Mouse (Mus musculus) neural tube, embryonic 14.5 days (tissue): ENCODE results near the gene Cabp1. TPM values are rescaled to one million over a fixed set of nuclear protein-coding genes. Genes with fewer than 3 reads are reported as not detected.

Experiments used
- ATAC-seq: fragments of 200-750 bp; cut with Nextera tagmentation; 2 replicates; pipeline ENCODE4 v1.8.0; 2017; ENCODE audit warnings: low read depth, mild to moderate bottlenecking, moderate TSS enrichment, moderate library complexity
- H3K27ac ChIP-seq: fragments of 300-500 bp; sonication (generic); 2 replicates; pipeline ENCODE4 v1.5.1; 2014; ENCODE audit warnings: low read depth, mild to moderate bottlenecking, control low read depth, low read length, moderate library complexity, mixed read lengths
- H3K27me3 ChIP-seq: fragments of 300-500 bp; sonication (generic); 2 replicates; pipeline ENCODE4 v1.6.1; 2014; ENCODE audit warnings: low read length; ENCODE audit not compliant: control insufficient read depth, insufficient read depth
- H3K36me3 ChIP-seq: fragments of 300-500 bp; sonication (generic); 2 replicates; pipeline ENCODE4 v1.6.1; 2014; ENCODE audit warnings: low read length, mixed read lengths; ENCODE audit not compliant: control insufficient read depth, insufficient read depth
- H3K4me1 ChIP-seq: fragments of 300-500 bp; sonication (generic); 2 replicates; pipeline ENCODE4 v1.6.1; 2014; ENCODE audit warnings: low read length; ENCODE audit not compliant: control insufficient read depth, insufficient read depth
- H3K4me2 ChIP-seq: fragments of 300-500 bp; sonication (generic); 2 replicates; pipeline ENCODE4 v1.6.1; 2014; ENCODE audit warnings: mild to moderate bottlenecking, low read depth, low read length, control low read depth
- H3K4me3 ChIP-seq: fragments of 300-500 bp; sonication (generic); 2 replicates; pipeline ENCODE4 v1.5.1; 2014; ENCODE audit warnings: low read depth, low read length, control low read depth, mixed read lengths
- H3K9ac ChIP-seq: fragments of 300-500 bp; sonication (generic); replicated peaks from 2 replicates; pipeline ENCODE4 v1.6.1; 2014; ENCODE audit warnings: low read depth, mild to moderate bottlenecking, control low read depth, low read length, mixed read lengths
- H3K9me3 ChIP-seq: fragments of 300-500 bp; sonication (generic); 2 replicates; pipeline ENCODE4 v1.6.1; 2016; ENCODE audit warnings: low read length; ENCODE audit not compliant: control insufficient read depth
- WGBS: fragments of 180-500 bp; shearing (Covaris S2); extraction: QIAGEN DNeasy Blood & Tissue Kit; methylation state at CpG from one replicate; pipeline ENCODE4 v1.1.7; 2014; 5-methylcytosine and 5-hydroxymethylcytosine counted together
- polyA plus RNA-seq: library from polyadenylated mRNA; unstranded; fragments of >200 nt; fragmentation: Nextera tagmentation; extraction: Ambion mirVana; gene quantifications from 2 replicates; pipeline ENCODE4 v1.2.1, GENCODE M21; 2014

Cabp1 gene
- polyA plus RNA-seq, 1 experiment from 2014 or later: 28.1 TPM

GRCm38 (mm10) chr5:115212861-115213260 lies 18.7 kb upstream of the Cabp1 start:
- Histone ChIP-seq H3K4me3 (no peak overlapping the region), H3K27me3 (no peaks in the 10 kb centered on the region), H3K27ac (no peak overlapping the region), H3K9me3 (no peaks in the 10 kb centered on the region), H3K4me2 (no peak overlapping the region), H3K4me1 (0 out of 2 replicates have a peak, but pooled peaks cover 4% of the 10 kb centered on the region), H3K9ac (no peak overlapping the region), H3K36me3 (no peaks in the 10 kb centered on the region)
- ATAC-seq: no peak
- 59% methylated on average over 4 of the region's 4 CpGs for WGBS

GRCm38 (mm10) chr5:115212451-115212850 lies 18.3 kb upstream of the Cabp1 start:
- H3K27ac ChIP-seq: no peak overlapping the region
- H3K4me1 ChIP-seq: 0 out of 2 replicates have a peak, but pooled peaks cover 4% of the 10 kb centered on the region
- ATAC-seq: no peak
- no peak overlapping the region for H3K4me2 ChIP-seq
- no peaks in the 10 kb centered on the region for H3K27me3 ChIP-seq
- WGBS: 67% methylated on average over 9 of the region's 9 CpGs
- H3K4me3 ChIP-seq: no peak overlapping the region
- no peaks in the 10 kb centered on the region for H3K9me3 ChIP-seq
- no peak overlapping the region for H3K9ac ChIP-seq
- H3K36me3 ChIP-seq: no peaks in the 10 kb centered on the region

DNA sequence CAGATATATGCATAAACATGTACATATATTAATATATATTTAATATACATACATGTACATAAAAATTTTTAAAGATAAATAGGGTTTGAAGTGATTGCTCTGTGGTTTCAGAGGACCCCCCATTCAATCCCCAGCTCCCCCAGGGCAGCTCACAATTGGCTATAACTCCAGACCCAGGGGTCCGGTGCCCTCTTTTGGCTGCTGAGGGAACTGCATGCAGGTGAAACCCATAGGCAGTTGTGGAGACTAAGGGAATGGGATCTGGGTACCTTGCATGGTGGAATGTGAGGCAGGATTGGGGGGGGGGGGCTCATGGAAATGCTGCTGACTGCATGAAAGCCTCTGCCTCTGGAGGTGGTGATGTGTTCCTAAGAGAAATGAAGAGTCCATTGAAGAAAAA lies 16.2 kb upstream of the Cabp1 start:
- Histone ChIP-seq H3K4me3 (no peak overlapping the region), H3K9ac (no peak overlapping the region), H3K9me3 (no peaks in the 10 kb centered on the region), H3K4me1 (0 out of 2 replicates have a peak, but pooled peaks cover 3% of the 10 kb centered on the region), H3K27me3 (no peaks in the 10 kb centered on the region), H3K4me2 (no peak overlapping the region), H3K36me3 (no peaks in the 10 kb centered on the region), H3K27ac (no peak overlapping the region)
- ATAC-seq: no peak
- WGBS: 9% methylated on average over 1 of the region's 1 CpGs

DNA sequence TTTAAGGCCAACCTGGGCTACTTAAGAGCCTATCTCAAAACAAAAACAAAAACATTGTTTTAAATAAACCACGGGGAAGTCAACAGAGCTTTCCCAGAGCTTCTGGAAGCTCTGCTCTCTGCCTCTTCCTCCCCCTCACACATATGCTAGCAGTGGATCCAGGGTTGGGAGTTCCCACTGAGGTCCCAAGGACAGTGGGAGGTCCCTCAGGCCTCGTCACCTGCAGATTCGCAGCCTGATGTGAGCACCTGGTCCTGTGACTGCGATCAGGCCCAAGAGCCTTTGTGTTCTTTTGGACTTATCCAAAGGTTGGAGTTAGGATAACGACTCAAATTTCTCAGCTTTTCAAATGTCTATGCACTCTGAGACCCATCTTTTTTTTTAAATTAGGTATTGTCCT lies 14.4 kb upstream of the Cabp1 start:
- no peaks in the 10 kb centered on the region for H3K27me3 ChIP-seq
- WGBS: 65% methylated on average over 5 of the region's 5 CpGs
- no peak for ATAC-seq

GRCm38 (mm10) chr5:115207892-115208291 lies 13.7 kb upstream of the Cabp1 start:
- no peak overlapping the region for H3K9ac ChIP-seq
- H3K4me1 ChIP-seq: peaks cover 10% of the 10 kb centered on the region; the same call in 1 of the 2 replicates
- H3K9me3 ChIP-seq: no peaks in the 10 kb centered on the region
- WGBS: 15% methylated on average over 9 of the region's 16 CpGs
- no peak overlapping the region for H3K4me2 ChIP-seq
- no peak overlapping the region for H3K4me3 ChIP-seq
- no peaks in the 10 kb centered on the region for H3K36me3 ChIP-seq
- H3K27me3 ChIP-seq: no peaks in the 10 kb centered on the region
- 0 out of 2 replicates have a peak overlapping the region, but pooled peaks have one; percentile 16 for H3K27ac ChIP-seq
- ATAC-seq: no peak

More for the DNA sequence above, 14.4 kb upstream of the Cabp1 start:
- H3K4me2 ChIP-seq: no peak overlapping the region
- no peak overlapping the region for H3K27ac ChIP-seq
- H3K4me3 ChIP-seq: no peak overlapping the region
- H3K36me3 ChIP-seq: no peaks in the 10 kb centered on the region
- H3K9me3 ChIP-seq: no peaks in the 10 kb centered on the region
- H3K4me1 ChIP-seq: peaks cover 10% of the 10 kb centered on the region; the same call in 1 of the 2 replicates
- no peak overlapping the region for H3K9ac ChIP-seq

GRCm38 (mm10) chr5:115207244-115207643 lies 13.1 kb upstream of the Cabp1 start:
- WGBS: 60% methylated on average over 5 of the region's 5 CpGs
- no peak overlapping the region for H3K4me2 ChIP-seq
- peaks cover 10% of the 10 kb centered on the region; the same call in 1 of the 2 replicates for H3K4me1 ChIP-seq
- no peak for ATAC-seq
- no peaks in the 10 kb centered on the region for H3K36me3 ChIP-seq
- no peaks in the 10 kb centered on the region for H3K9me3 ChIP-seq
- H3K27me3 ChIP-seq: no peaks in the 10 kb centered on the region
- H3K27ac ChIP-seq: no peak overlapping the region
- no peak overlapping the region for H3K4me3 ChIP-seq
- H3K9ac ChIP-seq: no peak overlapping the region

DNA sequence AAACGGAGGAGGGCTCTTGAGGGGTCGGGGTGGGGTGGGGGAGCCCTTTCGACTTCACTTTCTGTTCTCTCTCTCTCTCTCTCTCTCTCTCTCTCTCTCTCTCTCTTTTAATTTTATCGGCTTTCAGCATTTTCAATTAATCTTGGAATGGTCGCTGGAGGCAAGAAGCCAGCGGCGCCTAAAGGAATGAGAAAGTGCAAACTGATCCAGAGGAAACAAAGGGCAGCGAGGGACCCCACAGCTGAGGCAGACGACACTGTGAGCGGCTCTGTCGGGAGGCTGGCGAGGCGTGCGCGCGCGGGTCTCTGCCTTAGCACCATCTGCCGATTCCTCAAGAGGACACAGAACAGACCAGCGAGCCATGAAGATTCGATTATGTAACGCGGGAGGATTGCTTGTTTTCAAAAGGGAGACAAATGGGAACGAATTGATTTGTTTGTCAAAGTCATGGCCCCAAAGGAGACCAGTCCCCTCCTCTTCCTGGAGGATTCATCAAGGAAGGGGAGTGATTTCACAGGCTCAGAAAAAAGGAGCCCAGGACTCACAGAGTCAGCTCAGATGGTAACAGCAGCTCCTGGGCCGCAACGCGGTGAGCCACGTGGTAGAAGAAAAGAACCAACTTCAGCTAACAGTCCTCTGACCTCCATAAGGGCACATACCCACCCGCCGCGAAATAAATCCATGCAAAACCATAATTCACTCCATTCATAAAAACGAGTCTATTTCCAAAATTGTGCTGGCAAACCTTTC lies 10.6 kb upstream of the Cabp1 start:
- peaks cover 10% of the 10 kb centered on the region; the same call in 1 of the 2 replicates for H3K4me1 ChIP-seq
- H3K27ac ChIP-seq: peak overlapping the region; percentile 82
- H3K4me3 ChIP-seq: peak overlapping the region; percentile 18; the same call in 1 of the 2 replicates
- H3K9me3 ChIP-seq: no peaks in the 10 kb centered on the region
- H3K36me3 ChIP-seq: no peaks in the 10 kb centered on the region
- H3K27me3 ChIP-seq: no peaks in the 10 kb centered on the region
- H3K4me2 ChIP-seq: peak overlapping the region; percentile 47
- H3K9ac ChIP-seq: peak overlapping the region; percentile 41
- peak; percentile 88 for ATAC-seq
- WGBS: 2% methylated on average over 31 of the region's 31 CpGs

DNA sequence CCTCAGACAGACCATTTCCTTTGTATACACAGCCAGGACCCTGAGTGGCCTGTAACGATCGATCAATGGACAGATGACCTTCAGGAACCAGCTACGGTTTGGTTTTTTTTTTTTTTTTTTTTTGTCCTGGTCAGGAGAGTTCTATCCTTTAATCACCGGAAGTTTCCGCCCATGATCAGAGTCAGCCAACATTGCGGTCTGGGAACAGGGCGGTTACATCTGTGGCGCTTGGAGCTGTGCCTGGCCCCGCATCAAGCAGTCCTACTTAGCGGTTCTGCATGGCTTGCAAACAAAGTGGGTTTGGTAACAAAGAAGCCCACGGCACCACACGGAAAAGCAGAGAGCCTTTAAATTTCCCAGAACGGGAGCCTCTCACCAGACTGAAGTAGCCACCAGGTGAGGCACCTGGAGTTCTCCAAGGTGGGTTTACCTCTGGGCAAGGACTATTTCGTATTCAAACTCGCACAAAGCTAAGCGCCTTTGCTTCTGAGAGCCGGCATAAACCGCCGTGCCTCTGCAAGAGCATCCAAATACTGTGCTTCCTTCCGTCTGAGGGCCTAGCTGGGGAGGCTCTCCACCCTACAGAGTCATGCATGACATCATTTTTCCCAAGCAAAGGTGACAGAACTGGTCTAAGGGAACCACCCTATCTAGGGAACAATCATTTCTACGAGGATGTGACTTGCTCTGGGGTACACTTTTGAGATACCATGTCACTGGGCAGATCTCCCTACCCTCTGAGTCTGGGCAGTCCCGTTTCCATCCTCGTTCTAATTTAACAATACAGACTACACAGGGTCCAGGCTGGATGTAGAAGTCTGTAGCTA lies 9.8 kb upstream of the Cabp1 start:
- H3K4me1 ChIP-seq: peaks cover 10% of the 10 kb centered on the region; the same call in 1 of the 2 replicates
- peak; percentile 52; the same call in 1 of the 2 replicates for ATAC-seq
- no peaks in the 10 kb centered on the region for H3K36me3 ChIP-seq
- H3K9me3 ChIP-seq: no peaks in the 10 kb centered on the region
- H3K4me2 ChIP-seq: peak overlapping the region; percentile 47
- peak overlapping the region; percentile 18; the same call in 1 of the 2 replicates for H3K4me3 ChIP-seq
- peak overlapping the region; percentile 12; the same call in 1 of the 2 replicates for H3K9ac ChIP-seq
- H3K27ac ChIP-seq: peak overlapping the region; percentile 82
- WGBS: 11% methylated on average over 23 of the region's 23 CpGs
- H3K27me3 ChIP-seq: no peaks in the 10 kb centered on the region
